In genomic region chr5:130355223-130355622, GRCm38 (mm10) we compare ENCODE assay signal across 36 mouse cellular contexts. TPM values are rescaled to one million over a fixed set of nuclear protein-coding genes. Genes with fewer than 3 reads are reported as not detected.
DNase-seq lines count a peak whose midpoint lies in the region; ATAC-seq and TF ChIP-seq lines count a peak whose summit lies in the region.
"Had no signal": no experiment of that assay in that cellular context is flagged by ENCODE, and none has a peak within 500 bp of the region (broad histone marks: within the 10 kb centered on the region; RNA-seq: fewer than 3 reads in every experiment).

No protein-coding gene starts in this region.

- WGBS in cerebellum, adult 2 months, result 61% methylated on average over 7 of the region's 7 CpGs
- WGBS in midbrain, postnatal 0 days, result 66% methylated on average over 7 of the region's 7 CpGs
- 67% methylated on average over 7 of the region's 7 CpGs for WGBS in midbrain, embryonic 15.5 days
- 57% methylated on average over 7 of the region's 7 CpGs for WGBS in liver, postnatal 0 days (ENCODE audit: insufficient replicate concordance)

- DNase-seq in cerebellum, adult 2 months, result no peak
- DNase-seq in cerebellum, postnatal 14 days, result no peak
- peak; percentile 30 for DNase-seq in kidney, postnatal 10 days
- no peak for DNase-seq in kidney, adult 9 months
- peak; percentile 22 for DNase-seq in midbrain, postnatal 0 days (ENCODE audit: low spot score)
- no peak for DNase-seq in liver, postnatal 0 days
- DNase-seq: adrenal gland, adult 2 months; cerebellum, adult 8-10 months; gastrocnemius, postnatal 36 days; heart, postnatal 36 days; kidney, adult 2 months; lung, postnatal 36 days; retina, postnatal 1 day; right cerebral cortex, postnatal 25 days; spleen, adult 18-20 months; thymus, postnatal 14 days had no signal

- no peak for TF ChIP-seq EP300 in liver, postnatal 0 days (IDR thresholded peaks at IDR 0.05; ENCODE audit: low read depth)

- no peak overlapping the region for H3K4me3 ChIP-seq in cerebellum, adult 2 months (replicated peaks; ENCODE audit: insufficient read depth, low read depth, low read length)
- H3K4me3 ChIP-seq in midbrain, postnatal 0 days (ENCODE audit: low read depth, low read length), result no peak overlapping the region
- no peak overlapping the region for H3K4me3 ChIP-seq in midbrain, embryonic 15.5 days
- H3K4me3 ChIP-seq in liver, postnatal 0 days (ENCODE audit: low read depth, low read length), result no peak overlapping the region
- H3K4me3 ChIP-seq: embryonic facial prominence, embryonic 12.5 days; forebrain, embryonic 12.5 days; hindbrain, embryonic 13.5 days; limb, embryonic 13.5 days; liver, embryonic 12.5 days; lung, embryonic 15.5 days; megakaryocyte, embryonic 14.5 days; midbrain, embryonic 13.5 days; neural tube, embryonic 12.5 days had no signal

- no peak for ATAC-seq in midbrain, postnatal 0 days (ENCODE audit: low FRiP score)
- no peak for ATAC-seq in midbrain, embryonic 15.5 days (replicated peaks)
- ATAC-seq in liver, postnatal 0 days, result no peak
- ATAC-seq: liver, embryonic 12.5 days; midbrain, embryonic 13.5 days; Patski had no signal

- no peak for TF ChIP-seq POLR2A in cerebellum, adult 2 months (IDR thresholded peaks at IDR 0.05; ENCODE audit: borderline replicate concordance, insufficient read depth, low read length)

- no peaks in the 10 kb centered on the region for H3K4me1 ChIP-seq in cerebellum, adult 2 months (ENCODE audit: control insufficient read depth, insufficient read depth, low read length)
- H3K4me1 ChIP-seq in midbrain, postnatal 0 days (ENCODE audit: insufficient read depth, low read length), result no peaks in the 10 kb centered on the region
- no peaks in the 10 kb centered on the region for H3K4me1 ChIP-seq in midbrain, embryonic 15.5 days
- H3K4me1 ChIP-seq in liver, postnatal 0 days (ENCODE audit: insufficient read depth), result no peaks in the 10 kb centered on the region
- H3K4me1 ChIP-seq: embryonic facial prominence, embryonic 12.5 days; forebrain, embryonic 12.5 days; hindbrain, embryonic 13.5 days; limb, embryonic 13.5 days; liver, embryonic 12.5 days; lung, embryonic 15.5 days; midbrain, embryonic 13.5 days; neural tube, embryonic 12.5 days had no signal

- peak; percentile 54 for TF ChIP-seq CTCF in cerebellum, adult 2 months (IDR thresholded peaks at IDR 0.05; ENCODE audit: borderline replicate concordance, insufficient read depth, low read depth, low read length)
- peak; percentile 62 for TF ChIP-seq CTCF in midbrain, postnatal 0 days (IDR thresholded peaks at IDR 0.05)
- no peak for TF ChIP-seq CTCF in liver, postnatal 0 days (IDR thresholded peaks at IDR 0.05; ENCODE audit: low read depth)

- no peak overlapping the region for H3K9ac ChIP-seq in midbrain, postnatal 0 days (replicated peaks; ENCODE audit: low read length, poor library complexity, severe bottlenecking)
- no peak overlapping the region for H3K9ac ChIP-seq in midbrain, embryonic 15.5 days
- H3K9ac ChIP-seq in liver, postnatal 0 days (replicated peaks), result no peak overlapping the region
- H3K9ac ChIP-seq: embryonic facial prominence, embryonic 12.5 days; forebrain, embryonic 12.5 days; hindbrain, embryonic 13.5 days; limb, embryonic 13.5 days; liver, embryonic 12.5 days; lung, embryonic 15.5 days; midbrain, embryonic 13.5 days; neural tube, embryonic 12.5 days had no signal

- no peak overlapping the region for H3K4me2 ChIP-seq in midbrain, postnatal 0 days (ENCODE audit: low read depth, low read length, poor library complexity, severe bottlenecking)
- H3K4me2 ChIP-seq in midbrain, embryonic 15.5 days, result no peak overlapping the region
- H3K4me2 ChIP-seq in liver, postnatal 0 days (ENCODE audit: low read depth, low read length), result no peak overlapping the region
- H3K4me2 ChIP-seq: embryonic facial prominence, embryonic 12.5 days; forebrain, embryonic 12.5 days; hindbrain, embryonic 13.5 days; limb, embryonic 13.5 days; liver, embryonic 12.5 days; lung, embryonic 15.5 days; midbrain, embryonic 13.5 days; neural tube, embryonic 12.5 days had no signal

- H3K36me3 ChIP-seq in midbrain, postnatal 0 days (ENCODE audit: insufficient read depth, low read length), result no peaks in the 10 kb centered on the region
- no peaks in the 10 kb centered on the region for H3K36me3 ChIP-seq in midbrain, embryonic 15.5 days (replicated peaks)
- H3K36me3 ChIP-seq in liver, postnatal 0 days (replicated peaks; ENCODE audit: insufficient read depth, low read length), result no peaks in the 10 kb centered on the region
- H3K36me3 ChIP-seq: embryonic facial prominence, embryonic 12.5 days; forebrain, embryonic 12.5 days; G1E; hindbrain, embryonic 13.5 days; limb, embryonic 13.5 days; liver, embryonic 12.5 days; lung, embryonic 15.5 days; midbrain, embryonic 13.5 days; neural tube, embryonic 12.5 days had no signal

- H3K27ac ChIP-seq in cerebellum, adult 2 months (ENCODE audit: insufficient read depth, low read length), result no peak overlapping the region
- H3K27ac ChIP-seq in midbrain, postnatal 0 days (ENCODE audit: low read depth, low read length), result no peak overlapping the region
- H3K27ac ChIP-seq in midbrain, embryonic 15.5 days, result no peak overlapping the region
- no peak overlapping the region for H3K27ac ChIP-seq in liver, postnatal 0 days (ENCODE audit: low read depth)
- H3K27ac ChIP-seq: embryonic facial prominence, embryonic 12.5 days; forebrain, embryonic 12.5 days; hindbrain, embryonic 13.5 days; limb, embryonic 13.5 days; liver, embryonic 12.5 days; lung, embryonic 15.5 days; midbrain, embryonic 13.5 days; neural tube, embryonic 12.5 days had no signal

- H3K9me3 ChIP-seq in midbrain, postnatal 0 days (ENCODE audit: low read length), result no peaks in the 10 kb centered on the region
- H3K9me3 ChIP-seq in midbrain, embryonic 15.5 days, result no peaks in the 10 kb centered on the region
- no peaks in the 10 kb centered on the region; the same call in 1 of the 2 replicates for H3K9me3 ChIP-seq in liver, postnatal 0 days (ENCODE audit: low read length)
- H3K9me3 ChIP-seq: embryonic facial prominence, embryonic 12.5 days; forebrain, embryonic 12.5 days; hindbrain, embryonic 13.5 days; lung, embryonic 15.5 days; midbrain, embryonic 13.5 days; neural tube, embryonic 12.5 days had no signal

- H3K27me3 ChIP-seq in cerebellum, adult 2 months (ENCODE audit: control insufficient read depth, insufficient read depth, low read length), result no peaks in the 10 kb centered on the region
- no peaks in the 10 kb centered on the region for H3K27me3 ChIP-seq in midbrain, postnatal 0 days (ENCODE audit: insufficient read depth, low read length)
- no peaks in the 10 kb centered on the region for H3K27me3 ChIP-seq in midbrain, embryonic 15.5 days (replicated peaks)
- H3K27me3 ChIP-seq in liver, postnatal 0 days (ENCODE audit: insufficient read depth, low read length), result no peaks in the 10 kb centered on the region
- H3K27me3 ChIP-seq: embryonic facial prominence, embryonic 12.5 days; forebrain, embryonic 12.5 days; hindbrain, embryonic 13.5 days; limb, embryonic 13.5 days; liver, embryonic 12.5 days; lung, embryonic 15.5 days; midbrain, embryonic 13.5 days; neural tube, embryonic 12.5 days had no signal

RNA-seq across cellular contexts. Expression of gene Caln1, which starts 14.0 kb away (rescaled TPM):
- 123 and 141 TPM in 2 replicates for polyA plus RNA-seq in cerebellum, adult 2 months (2012; rRNA removed)
- 49.2 and 50.2 TPM in 2 replicates for total RNA-seq in midbrain, postnatal 0 days (2014; rRNA removed)
- polyA plus RNA-seq in midbrain, postnatal 0 days (2015; fragmentation: Nextera tagmentation; extraction: Ambion mirVana), result 43.7 and 46.4 TPM in 2 replicates
- 23.3 and 26.7 TPM in 2 replicates for polyA plus RNA-seq in midbrain, embryonic 15.5 days (2015; fragmentation: Nextera tagmentation; extraction: Ambion mirVana)
- polyA plus RNA-seq in liver, postnatal 0 days (2015; fragmentation: Nextera tagmentation; extraction: Ambion mirVana), result 3.0 and 3.2 TPM in 2 replicates
- total RNA-seq: common myeloid progenitor, adult 5-6 weeks; gastrocnemius, adult 18-20 months; gastrocnemius, postnatal 36 days; heart, postnatal 36 days had no signal
- polyA plus RNA-seq: G1E; intestine, embryonic 14.5 days; liver, embryonic 12.5 days; Patski had no signal

RNA-seq across cellular contexts. Expression of gene A330070K13Rik, which starts 29.2 kb away (rescaled TPM):
- polyA plus RNA-seq in cerebellum, adult 2 months (2012; rRNA removed), result 1.4 and 1.8 TPM in 2 replicates
- not detected in 2 replicates for total RNA-seq in midbrain, postnatal 0 days (2014; rRNA removed)
- 0.26 and 0.48 TPM in 2 replicates for polyA plus RNA-seq in midbrain, postnatal 0 days (2015; fragmentation: Nextera tagmentation; extraction: Ambion mirVana)
- not detected in 2 replicates for polyA plus RNA-seq in midbrain, embryonic 15.5 days (2015; fragmentation: Nextera tagmentation; extraction: Ambion mirVana)
- not detected in 2 replicates for polyA plus RNA-seq in liver, postnatal 0 days (2015; fragmentation: Nextera tagmentation; extraction: Ambion mirVana)
- total RNA-seq: adrenal gland, adult 2 months; adrenal gland, postnatal 4 days; common myeloid progenitor, adult 5-6 weeks; G1E; gastrocnemius, adult 18-20 months; gastrocnemius, postnatal 36 days; heart, adult 8-10 months; heart, postnatal 36 days; left cerebral cortex, postnatal 10 days had no signal
- polyA plus RNA-seq: adrenal gland, adult 2 months; embryonic facial prominence, embryonic 12.5 days; forebrain, embryonic 12.5 days; G1E; heart, embryonic 14.5 days; hindbrain, embryonic 13.5 days; intestine, embryonic 14.5 days; kidney, adult 2 months; large intestine, adult 2 months; limb, embryonic 13.5 days; liver, embryonic 12.5 days; lung, embryonic 15.5 days; midbrain, embryonic 13.5 days; neural tube, embryonic 12.5 days; Patski had no signal

Comparison
In these comparisons a context has a peak if more than half of its experiments do, and no peak if none do; other contexts are left out.
1. DNase-seq: peak in kidney, postnatal 10 days (single experiment) and midbrain, postnatal 0 days (single experiment); none in cerebellum, adult 2 months (0 of 2), cerebellum, postnatal 14 days (0 of 2), kidney, adult 9 months (single experiment) and liver, postnatal 0 days (single experiment).